Mouse (Mus musculus): ENCODE results near the gene Gm4763. TPM values are rescaled to one million over a fixed set of nuclear protein-coding genes. Genes with fewer than 3 reads are reported as not detected.
"Not testable (repeated sequence)": the region's sequence is repeated elsewhere in the genome, so short reads cannot be mapped to it uniquely, and the experiment has no call there.

Gm4763 gene
- polyA plus RNA-seq, 1 experiment from 2014 or later: not detected

- H3K27ac ChIP-seq: no peak within 1 kb of the TSS
- 94% methylated on average over 14 of the region's 14 CpGs for WGBS
- H3K9ac ChIP-seq: no peak within 1 kb of the TSS
- H3K4me3 ChIP-seq (replicated peaks): no peak within 1 kb of the TSS
- ATAC-seq (ENCODE audit: low FRiP score): no peak
- H3K4me2 ChIP-seq: no peak within 1 kb of the TSS
- no peaks in the 10 kb centered on the region for H3K36me3 ChIP-seq (replicated peaks)
- no peaks in the 10 kb centered on the region for H3K27me3 ChIP-seq
- H3K9me3 ChIP-seq: no peaks in the 10 kb centered on the region
- no peaks in the 10 kb centered on the region for H3K4me1 ChIP-seq
Observed at GRCm38 (mm10) chr7:24708832-24709292, 17.8 kb downstream of the Gm4763 start, which contains the start of gene BC049730. TSS of gene BC049730 (plus strand) at chr7:24709242.

- H3K4me2 ChIP-seq; H3K4me3 ChIP-seq (replicated peaks): not testable (repeated sequence)
Observed at GRCm38 (mm10) chr7:24702841-24703240, 23.9 kb downstream of the Gm4763 start.

DNA sequence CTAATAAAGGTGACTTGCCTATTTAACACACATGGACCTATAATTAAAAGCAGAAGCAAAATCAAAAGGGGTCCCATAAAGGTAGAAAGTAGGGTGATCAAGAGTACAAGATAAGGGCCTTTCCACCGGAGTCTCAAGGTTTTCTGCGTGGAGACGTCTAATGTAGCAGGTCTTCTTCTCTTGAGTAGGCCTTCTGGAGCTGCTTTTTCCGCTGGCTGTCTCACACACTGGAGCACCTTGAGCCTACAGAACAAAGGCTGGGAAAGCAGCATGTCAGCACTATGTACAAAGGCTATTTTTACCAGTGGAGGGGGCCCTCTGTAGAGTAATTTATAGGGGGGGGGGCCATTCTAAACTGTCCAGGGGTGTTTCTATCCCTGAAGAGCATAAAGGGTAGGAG lies 28.8 kb downstream of the Gm4763 start:
- H3K36me3 ChIP-seq (replicated peaks); H3K4me2 ChIP-seq; H3K9me3 ChIP-seq; ATAC-seq (ENCODE audit: low FRiP score); H3K9ac ChIP-seq; H3K27me3 ChIP-seq; H3K4me1 ChIP-seq; H3K4me3 ChIP-seq (replicated peaks); H3K27ac ChIP-seq: not testable (repeated sequence)
- 91% methylated on average over 4 of the region's 4 CpGs for WGBS

More at GRCm38 (mm10) chr7:24702841-24703240, 23.9 kb downstream of the Gm4763 start:
- ATAC-seq (ENCODE audit: low FRiP score); H3K9me3 ChIP-seq; H3K9ac ChIP-seq; H3K4me1 ChIP-seq; H3K27ac ChIP-seq; H3K36me3 ChIP-seq (replicated peaks); H3K27me3 ChIP-seq: not testable (repeated sequence)
- 89% methylated on average over 9 of the region's 9 CpGs for WGBS

GRCm38 (mm10) chr7:24692693-24693092 lies 34.0 kb downstream of the Gm4763 start:
- H3K27me3 ChIP-seq; H3K4me1 ChIP-seq; H3K27ac ChIP-seq; H3K4me2 ChIP-seq; H3K9me3 ChIP-seq; ATAC-seq (ENCODE audit: low FRiP score); H3K36me3 ChIP-seq (replicated peaks); H3K4me3 ChIP-seq (replicated peaks); H3K9ac ChIP-seq: not testable (repeated sequence)
- WGBS: 84% methylated on average over 3 of the region's 3 CpGs

- H3K27me3 ChIP-seq; H3K9ac ChIP-seq; H3K36me3 ChIP-seq (replicated peaks); H3K4me1 ChIP-seq; H3K9me3 ChIP-seq; H3K4me3 ChIP-seq (replicated peaks); ATAC-seq (ENCODE audit: low FRiP score); H3K4me2 ChIP-seq; H3K27ac ChIP-seq: not testable (repeated sequence)
- WGBS: 93% methylated on average over 10 of the region's 10 CpGs
Observed at GRCm38 (mm10) chr7:24687519-24687918, 39.2 kb downstream of the Gm4763 start.

GRCm38 (mm10) chr7:24684121-24684520 lies 42.6 kb downstream of the Gm4763 start:
- H3K4me1 ChIP-seq; H3K27ac ChIP-seq; H3K4me3 ChIP-seq (replicated peaks); H3K9ac ChIP-seq; H3K9me3 ChIP-seq; H3K4me2 ChIP-seq; H3K27me3 ChIP-seq; ATAC-seq (ENCODE audit: low FRiP score); H3K36me3 ChIP-seq (replicated peaks): not testable (repeated sequence)
- 79% methylated on average over 7 of the region's 7 CpGs for WGBS

GRCm38 (mm10) chr7:24676575-24676974 lies 50.1 kb downstream of the Gm4763 start, which contains the start of gene Tex101:
TSS of gene Tex101 (minus strand) at chr7:24676675.
- no peak for ATAC-seq (ENCODE audit: low FRiP score)
- H3K4me2 ChIP-seq: no peak within 1 kb of the TSS
- no peaks in the 10 kb centered on the region for H3K27me3 ChIP-seq
- H3K9me3 ChIP-seq: no peaks in the 10 kb centered on the region
- H3K9ac ChIP-seq: no peak within 1 kb of the TSS
- H3K4me1 ChIP-seq: no peaks in the 10 kb centered on the region
- WGBS: 88% methylated on average over 9 of the region's 9 CpGs
- no peak within 1 kb of the TSS for H3K4me3 ChIP-seq (replicated peaks)
- no peak within 1 kb of the TSS for H3K27ac ChIP-seq
- no peaks in the 10 kb centered on the region for H3K36me3 ChIP-seq (replicated peaks)

DNA sequence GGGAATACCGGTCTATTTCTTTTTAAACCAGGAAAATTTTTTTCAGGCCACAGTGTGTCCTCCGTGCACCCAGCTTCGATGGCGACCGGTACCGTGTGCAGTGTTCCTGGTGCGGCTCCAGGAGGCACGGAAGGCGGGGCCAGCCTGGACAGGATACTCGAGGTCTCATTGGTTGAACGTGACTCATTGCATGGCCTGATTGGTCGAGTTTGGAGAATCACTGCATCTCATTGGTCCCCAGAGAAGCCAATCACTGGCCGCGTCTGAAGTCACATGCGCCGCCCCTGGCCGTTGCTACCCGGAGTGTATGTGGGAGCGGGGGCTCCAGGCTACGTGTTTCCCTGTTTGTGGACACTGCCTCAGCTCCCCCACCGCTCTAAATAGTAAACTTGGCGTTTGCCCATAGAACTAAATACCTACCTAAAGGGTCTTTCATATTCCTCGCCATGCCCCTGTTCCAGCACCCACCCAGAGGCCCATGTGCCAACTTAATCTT lies 54.7 kb downstream of the Gm4763 start:
- Histone ChIP-seq H3K4me1 (no peaks in the 10 kb centered on the region), H3K9me3 (no peaks in the 10 kb centered on the region), H3K9ac (no peak overlapping the region), H3K27ac (no peak overlapping the region), H3K4me2 (no peak overlapping the region), H3K4me3 (replicated peaks) (no peak overlapping the region), H3K36me3 (replicated peaks) (no peaks in the 10 kb centered on the region), H3K27me3 (no peaks in the 10 kb centered on the region)
- ATAC-seq (ENCODE audit: low FRiP score): no peak
- 95% methylated on average over 23 of the region's 23 CpGs for WGBS

Other genes with a start within 250 kb of the Gm4763 start
- gene Cadm4, start 244.9 kb downstream of the Gm4763 start, polyA plus RNA-seq (2016; fragmentation: Nextera tagmentation; extraction: Ambion mirVana): 32.1 and 38.3 TPM in 2 replicates
- gene Zfp428, start 219.9 kb downstream of the Gm4763 start, polyA plus RNA-seq (2016; fragmentation: Nextera tagmentation; extraction: Ambion mirVana): 170 and 182 TPM in 2 replicates
- gene AC161166.1, start 214.5 kb downstream of the Gm4763 start, polyA plus RNA-seq (2016; fragmentation: Nextera tagmentation; extraction: Ambion mirVana): 1.6 and 1.7 TPM in 2 replicates
- 24.7 and 25.2 TPM in 2 replicates for gene Irgq, start 196.2 kb downstream of the Gm4763 start, polyA plus RNA-seq (2016; fragmentation: Nextera tagmentation; extraction: Ambion mirVana)
- not detected in 2 replicates for gene Pinlyp, start 180.8 kb downstream of the Gm4763 start, polyA plus RNA-seq (2016; fragmentation: Nextera tagmentation; extraction: Ambion mirVana)
- gene Xrcc1, start 180.6 kb downstream of the Gm4763 start, polyA plus RNA-seq (2016; fragmentation: Nextera tagmentation; extraction: Ambion mirVana): 105 and 107 TPM in 2 replicates
- gene Ethe1, start 139.4 kb downstream of the Gm4763 start, polyA plus RNA-seq (2016; fragmentation: Nextera tagmentation; extraction: Ambion mirVana): 15.3 and 15.7 TPM in 2 replicates
- 3.1 and 3.5 TPM in 2 replicates for gene Zfp575, start 139.3 kb downstream of the Gm4763 start, polyA plus RNA-seq (2016; fragmentation: Nextera tagmentation; extraction: Ambion mirVana)
- gene Phldb3, start 116.1 kb downstream of the Gm4763 start, polyA plus RNA-seq (2016; fragmentation: Nextera tagmentation; extraction: Ambion mirVana): not detected in 2 replicates
- gene Lypd3, start 90.4 kb downstream of the Gm4763 start, polyA plus RNA-seq (2016; fragmentation: Nextera tagmentation; extraction: Ambion mirVana): 0.42 and 0.56 TPM in 2 replicates
- gene Tex101, start 50.2 kb downstream of the Gm4763 start, polyA plus RNA-seq (2016; fragmentation: Nextera tagmentation; extraction: Ambion mirVana): not detected in 2 replicates
- not detected in 2 replicates for gene BC049730, start 17.7 kb downstream of the Gm4763 start, polyA plus RNA-seq (2016; fragmentation: Nextera tagmentation; extraction: Ambion mirVana)
- 0.20 TPM in 1 of 2 replicates, not detected in the other for gene Cd177, start 33.4 kb upstream of the Gm4763 start, polyA plus RNA-seq (2016; fragmentation: Nextera tagmentation; extraction: Ambion mirVana)
- 0.36 TPM in 1 of 2 replicates, not detected in the other for gene Ceacam10, start 50.3 kb upstream of the Gm4763 start, polyA plus RNA-seq (2016; fragmentation: Nextera tagmentation; extraction: Ambion mirVana)
- gene Gm9844, start 135.3 kb upstream of the Gm4763 start, polyA plus RNA-seq (2016; fragmentation: Nextera tagmentation; extraction: Ambion mirVana): 24.7 and 28.6 TPM in 2 replicates
- not detected in 2 replicates for gene Lypd4, start 143.0 kb upstream of the Gm4763 start, polyA plus RNA-seq (2016; fragmentation: Nextera tagmentation; extraction: Ambion mirVana)
- 0.24 TPM in 1 of 2 replicates, not detected in the other for gene Dmrtc2, start 143.1 kb upstream of the Gm4763 start, polyA plus RNA-seq (2016; fragmentation: Nextera tagmentation; extraction: Ambion mirVana)
- 1,399 and 1,518 TPM in 2 replicates for gene Rps19, start 157.5 kb upstream of the Gm4763 start, polyA plus RNA-seq (2016; fragmentation: Nextera tagmentation; extraction: Ambion mirVana)
- 0.22 TPM in 1 of 2 replicates, not detected in the other for gene Cd79a, start 170.5 kb upstream of the Gm4763 start, polyA plus RNA-seq (2016; fragmentation: Nextera tagmentation; extraction: Ambion mirVana)
- 68.3 and 73.5 TPM in 2 replicates for gene Arhgef1, start 176.0 kb upstream of the Gm4763 start, polyA plus RNA-seq (2016; fragmentation: Nextera tagmentation; extraction: Ambion mirVana)
- 1.0 and 1.7 TPM in 2 replicates for gene Gm4881, start 217.6 kb upstream of the Gm4763 start, polyA plus RNA-seq (2016; fragmentation: Nextera tagmentation; extraction: Ambion mirVana)
- 82.3 and 87.7 TPM in 2 replicates for gene Rabac1, start 245.8 kb upstream of the Gm4763 start, polyA plus RNA-seq (2016; fragmentation: Nextera tagmentation; extraction: Ambion mirVana)